Mouse (Mus musculus) T-helper 2 cell (primary cell): Measurements from ENCODE around the gene Gm11983.
"Not testable (repeated sequence)": the region's sequence is repeated elsewhere in the genome, so short reads cannot be mapped to it uniquely, and the experiment has no call there.

ENCODE experiments used
- in situ Hi-C: fragments of 300-600 bp; cut with MboI, MseI; formaldehyde crosslinking; loops from one replicate; pipeline ENCODE4 v1.15.1; 2025; ENCODE audit warnings: high pct_unique_total_duplicates

Gene Gm11983

GRCm38 (mm10) chr11:6837554-6837953 is at the start of gene Gm11983:
Gene Gm11983 (minus strand): TSS chr11:6837654.
- in situ Hi-C loops = no loop called here

DNA sequence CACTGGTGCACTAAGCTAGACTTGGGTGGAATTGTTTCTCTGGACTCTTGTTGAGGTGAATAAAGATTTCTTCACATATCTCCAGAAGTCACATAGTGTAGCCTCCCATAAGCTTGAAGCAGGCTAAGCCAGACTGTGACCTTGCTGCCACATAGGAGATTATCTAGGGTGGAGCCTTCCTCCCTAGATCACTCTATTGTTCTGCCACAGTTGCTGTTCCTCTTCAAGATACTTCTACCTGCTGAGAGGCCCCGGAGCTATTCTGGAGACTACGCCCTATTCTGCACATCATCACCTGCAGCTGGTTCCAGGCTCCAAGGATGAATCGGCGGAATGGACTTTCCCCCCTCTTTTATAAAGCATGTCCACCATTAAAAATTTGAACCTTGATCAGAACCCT is 45.6 kb upstream of the Gm11983 start:
- in situ Hi-C loops = not testable (repeated sequence)

DNA sequence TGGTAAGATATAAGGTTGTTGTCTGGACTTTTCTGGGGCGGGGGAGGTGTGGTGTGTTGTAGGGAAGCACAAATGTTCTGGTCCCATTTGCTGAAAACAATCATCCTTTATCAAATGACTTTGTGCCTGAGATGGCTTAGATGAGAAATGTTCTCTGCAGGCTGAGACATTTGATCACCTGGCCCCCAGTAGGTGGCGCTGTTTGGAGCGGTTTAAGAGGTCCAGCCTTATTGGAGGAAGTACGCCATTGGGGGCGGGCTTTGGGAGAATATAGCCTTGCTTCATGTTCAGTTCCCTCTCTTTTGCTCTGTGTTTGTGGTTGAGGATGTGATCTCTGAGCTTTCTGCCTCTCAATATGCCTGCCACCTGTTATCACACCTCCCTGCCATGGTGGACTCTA is 44.2 kb upstream of the Gm11983 start:
- in situ Hi-C loops = no loop called here

DNA sequence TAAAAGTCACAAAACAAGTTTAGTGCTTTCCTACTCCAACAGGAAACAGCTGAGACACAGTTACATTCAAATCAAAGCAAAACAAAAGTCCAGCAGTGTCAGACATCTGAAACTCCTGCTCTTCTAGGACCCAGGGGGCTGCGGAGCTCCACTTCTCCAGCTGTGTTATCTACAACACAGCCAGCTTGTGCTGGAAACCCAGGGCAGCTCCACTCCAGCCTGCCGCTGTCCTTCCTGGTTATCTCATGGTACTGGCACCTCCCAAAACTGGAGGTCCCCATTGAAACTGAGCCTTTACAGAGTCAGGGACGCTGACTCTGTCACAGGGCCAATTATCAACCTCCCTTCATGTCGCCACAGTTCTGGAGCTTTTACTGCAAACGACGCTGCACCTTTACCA is 40.3 kb upstream of the Gm11983 start:
- in situ Hi-C loops = no loop called here

- in situ Hi-C loops = no loop called here
Measured at GRCm38 (mm10) chr11:6870947-6871346, 33.5 kb upstream of the Gm11983 start.

DNA sequence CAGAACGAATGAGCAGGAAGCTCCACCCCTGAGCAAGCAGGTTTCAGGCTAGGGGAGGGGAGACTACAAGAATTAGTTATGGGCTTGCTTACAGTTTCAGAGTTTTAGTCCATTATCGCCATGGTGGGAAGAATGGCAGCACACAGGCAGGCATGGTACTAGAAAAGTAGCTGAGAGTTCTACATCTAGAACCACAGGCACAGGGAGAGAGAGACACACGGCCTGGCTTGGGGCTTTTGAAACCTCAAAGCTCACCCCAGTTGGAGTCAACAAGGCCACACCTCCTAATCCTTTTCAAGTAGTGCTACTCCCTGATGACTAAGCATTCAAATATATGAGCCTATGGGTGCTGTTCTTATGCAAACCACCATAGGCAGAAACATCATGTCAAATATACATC is 28.1 kb upstream of the Gm11983 start:
- in situ Hi-C loops = no loop called here

GRCm38 (mm10) chr11:6862185-6862584 is 24.7 kb upstream of the Gm11983 start:
- in situ Hi-C loops = no loop called here

GRCm38 (mm10) chr11:6859898-6860858 is 22.7 kb upstream of the Gm11983 start:
- in situ Hi-C loops = no loop called here

DNA sequence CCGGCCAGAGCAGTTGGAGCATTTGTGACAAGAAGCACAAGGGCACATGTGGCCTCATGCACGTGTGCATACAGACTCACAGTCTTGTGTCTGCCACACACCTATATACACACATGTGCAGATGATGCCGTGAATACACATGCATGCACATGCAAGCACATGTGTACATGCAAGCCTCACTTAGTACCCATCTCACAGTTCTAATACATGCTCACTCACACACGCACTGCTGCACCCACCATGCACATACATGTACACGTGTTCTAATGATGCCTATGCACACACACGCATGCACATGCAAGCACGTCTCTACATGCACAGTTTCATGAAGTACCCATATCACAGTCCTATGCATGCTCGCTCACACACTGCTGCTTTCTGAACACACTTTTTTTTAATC is 21.6 kb upstream of the Gm11983 start:
- in situ Hi-C loops = no loop called here

GRCm38 (mm10) chr11:6855942-6856341 is 18.5 kb upstream of the Gm11983 start:
- in situ Hi-C loops = no loop called here

- in situ Hi-C loops = not testable (repeated sequence)
Measured at GRCm38 (mm10) chr11:6853366-6853765, 15.9 kb upstream of the Gm11983 start.

- in situ Hi-C loops = no loop called here
Measured at GRCm38 (mm10) chr11:6843831-6844230, 6.4 kb upstream of the Gm11983 start.

GRCm38 (mm10) chr11:6842160-6842559 is 4.7 kb upstream of the Gm11983 start:
- in situ Hi-C loops = no loop called here

DNA sequence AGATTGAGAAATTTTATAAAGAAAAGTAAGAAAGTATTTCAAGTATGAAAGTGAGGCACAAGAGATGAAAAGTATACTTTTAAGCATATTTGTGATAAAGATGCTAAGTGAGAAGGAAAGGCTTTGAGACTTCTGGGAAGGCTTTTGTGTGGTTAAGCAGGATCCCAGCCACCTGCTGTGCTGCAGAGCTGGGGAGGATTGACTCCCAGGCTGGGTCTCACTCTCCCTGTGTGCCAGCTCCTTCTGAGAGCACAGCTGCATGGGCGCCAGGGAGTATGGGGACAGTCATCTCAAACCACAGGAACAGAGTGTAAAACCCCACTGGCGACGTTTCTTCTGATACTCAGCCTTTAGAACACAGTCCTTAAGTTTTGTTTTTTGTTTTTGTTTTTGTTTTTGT is 3.3 kb upstream of the Gm11983 start:
- in situ Hi-C loops = no loop called here

DNA sequence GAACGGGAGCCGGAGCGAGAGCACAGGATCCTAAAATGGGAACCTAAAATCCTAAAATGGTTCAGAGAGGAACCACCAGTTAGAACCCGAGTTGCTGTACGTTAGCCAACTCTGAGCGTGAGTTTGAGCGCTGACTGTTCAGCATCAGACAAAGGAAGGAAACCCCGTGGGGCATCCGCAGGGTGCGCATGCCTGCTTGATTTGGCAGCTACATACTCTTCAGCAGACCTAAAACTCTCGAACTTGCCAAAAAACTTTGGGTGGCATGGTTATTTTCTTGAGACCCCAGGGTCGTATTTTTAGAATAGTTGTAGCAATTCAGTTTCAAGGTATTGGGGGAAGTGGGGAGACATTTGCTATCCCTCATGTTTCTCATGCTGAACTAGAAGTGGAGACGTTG is 2.8 kb downstream of the Gm11983 start:
- in situ Hi-C loops = no loop called here

DNA sequence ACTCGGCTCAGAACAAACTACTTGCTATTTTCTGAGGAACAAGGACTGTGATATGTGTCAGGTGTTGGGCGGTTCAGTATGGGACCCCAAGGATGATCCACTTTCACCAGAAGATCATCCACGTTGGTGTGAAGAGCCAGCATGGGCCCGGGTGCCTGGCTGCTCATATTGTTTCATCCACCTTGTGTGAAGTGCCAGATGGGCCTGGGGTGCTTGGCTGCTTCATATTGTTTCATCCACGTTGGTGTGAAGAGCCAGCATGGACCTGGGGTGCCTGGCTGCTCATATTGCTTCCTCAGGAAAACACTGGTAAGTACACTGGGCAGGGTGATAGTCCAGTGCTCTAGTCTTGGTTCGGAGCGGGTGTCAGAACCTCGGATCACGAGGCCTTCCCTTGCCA is 3.7 kb downstream of the Gm11983 start:
- in situ Hi-C loops = no loop called here

GRCm38 (mm10) chr11:6831931-6832330 is 5.5 kb downstream of the Gm11983 start:
- in situ Hi-C loops = no loop called here

DNA sequence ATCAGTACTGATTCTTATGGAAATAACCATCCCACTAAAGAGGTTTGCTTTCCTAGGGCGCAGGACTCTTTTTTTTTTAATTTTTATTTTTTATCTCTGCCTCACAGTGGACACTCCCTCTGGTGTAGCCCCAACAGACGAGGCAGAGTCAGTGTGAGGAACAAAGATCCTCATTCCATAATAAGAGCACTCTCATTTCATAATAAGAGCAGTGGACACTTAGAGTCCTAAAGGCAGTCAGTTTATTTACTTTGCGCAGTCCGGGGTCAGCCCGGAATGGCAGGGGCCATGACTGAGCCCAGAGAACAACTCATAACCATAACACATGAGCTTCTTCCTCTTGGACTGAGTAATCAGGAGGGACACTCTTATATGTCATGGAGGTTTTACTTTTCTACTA is 9.3 kb downstream of the Gm11983 start:
- in situ Hi-C loops = no loop called here

- in situ Hi-C loops = no loop called here
Measured at GRCm38 (mm10) chr11:6826157-6826556, 11.3 kb downstream of the Gm11983 start.

GRCm38 (mm10) chr11:6823176-6823575 is 14.3 kb downstream of the Gm11983 start:
- in situ Hi-C loops = no loop called here

- in situ Hi-C loops = no loop called here
Measured at GRCm38 (mm10) chr11:6814486-6814885, 23.0 kb downstream of the Gm11983 start.

DNA sequence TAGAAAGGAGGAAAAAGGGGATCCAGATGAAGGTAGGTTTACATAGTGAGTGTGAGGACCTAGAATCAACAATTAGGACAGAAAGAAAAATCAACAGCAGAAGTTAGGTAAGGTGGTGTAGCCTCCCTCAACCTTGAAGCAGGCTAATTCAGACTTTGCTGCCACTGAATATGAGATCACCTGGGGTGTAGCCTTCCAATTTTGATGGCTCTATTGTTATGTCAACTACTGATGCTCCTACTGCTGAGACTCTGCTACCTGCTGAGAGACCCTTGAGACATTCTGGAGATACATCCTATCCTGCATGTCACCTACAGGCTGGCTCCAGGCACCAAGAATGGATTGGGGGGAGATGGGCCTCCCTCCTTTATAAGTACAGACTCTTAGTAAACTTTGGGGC is 34.6 kb downstream of the Gm11983 start:
- in situ Hi-C loops = not testable (repeated sequence)

DNA sequence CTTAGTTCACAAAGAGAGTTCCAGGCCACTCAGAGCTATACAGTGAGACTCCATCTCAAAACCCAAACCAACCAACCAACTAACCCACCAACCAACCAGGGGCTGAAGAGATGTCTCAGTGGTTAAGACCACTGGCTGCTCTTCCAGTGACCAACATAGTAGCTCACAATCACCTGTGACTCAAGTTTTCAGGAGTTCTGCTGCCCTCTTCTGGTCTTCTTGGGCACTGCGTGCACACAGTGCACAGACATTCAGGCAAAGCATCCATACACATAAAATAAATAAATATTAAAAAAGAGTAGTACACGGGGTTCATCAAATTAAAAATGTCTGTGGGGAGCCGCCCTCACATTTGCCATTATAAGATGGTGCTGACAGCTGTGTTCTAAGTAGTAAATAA is 46.8 kb downstream of the Gm11983 start:
- in situ Hi-C loops = no loop called here
